Mouse (Mus musculus) CD8-positive naive resting alpha-beta T cell, adult 2 months (primary cell): Measurements from ENCODE around the gene Gm7347.
"Not testable (repeated sequence)": the region's sequence is repeated elsewhere in the genome, so short reads cannot be mapped to it uniquely, and the experiment has no call there.

Experiments
- DNase-seq, 2 experiments: peaks; one replicate each; pipeline ENCODE4 v3.0.0; 2022; ENCODE audit warnings: low read depth in 2 of 2, low spot score in 2 of 2

Gene Gm7347

GRCm38 (mm10) chr5:26058481-26058880 is at the start of gene Gm7347:
Gene Gm7347 (minus strand): TSS chr5:26058581.
- DNase-seq: not testable (repeated sequence)

GRCm38 (mm10) chr5:26105262-26105661 is 46.9 kb upstream of the Gm7347 start, which contains the start of gene 5031410I06Rik:
Gene 5031410I06Rik (minus strand): TSS chr5:26105362.
- not testable (repeated sequence) for DNase-seq

GRCm38 (mm10) chr5:26089191-26089590 is 30.8 kb upstream of the Gm7347 start, which contains the start of gene Gm10471:
Gene Gm10471 (minus strand): TSS chr5:26089291.
- not testable (repeated sequence) for DNase-seq

- not testable (repeated sequence) for DNase-seq
Measured at GRCm38 (mm10) chr5:26079023-26079422, 20.6 kb upstream of the Gm7347 start.

GRCm38 (mm10) chr5:26070716-26071115 is 12.3 kb upstream of the Gm7347 start:
- DNase-seq: no peak

GRCm38 (mm10) chr5:26039458-26039857 is 18.9 kb downstream of the Gm7347 start, which contains the start of gene Speer4a:
Gene Speer4a (minus strand): TSS chr5:26039558.
- not testable (repeated sequence) for DNase-seq

- not testable (repeated sequence) for DNase-seq
Measured at GRCm38 (mm10) chr5:26022816-26023215, 35.6 kb downstream of the Gm7347 start, which contains the start of gene Gm5862. Gene Gm5862 (minus strand): TSS chr5:26022916.

- DNase-seq: not testable (repeated sequence)
Measured at GRCm38 (mm10) chr5:26007697-26008096, 50.7 kb downstream of the Gm7347 start.

GRCm38 (mm10) chr5:26006937-26007695 is 51.3 kb downstream of the Gm7347 start:
- not testable (repeated sequence) for DNase-seq

GRCm38 (mm10) chr5:26004698-26005097 is 53.7 kb downstream of the Gm7347 start, which contains the start of gene Gm1979:
Gene Gm1979 (minus strand): TSS chr5:26004798.
- not testable (repeated sequence) for DNase-seq
